Mouse (Mus musculus) midbrain, embryonic 12.5 days (tissue): ENCODE measurements at regions not wholly inside any gene's neighbourhood (a gene's known extent, or its start where the extent isn't known, plus 50 kb on each side); places are given as distances from the start of the nearest gene placed in this dataset.
A peak's percentile ranks its signal among the peaks of the same experiment; 100 is the strongest.

Experiments
- ATAC-seq: fragments of 200-750 bp; cut with Nextera tagmentation; 2 replicates; pipeline ENCODE4 v1.8.0; 2017; ENCODE audit warnings: low read depth, moderate TSS enrichment, moderate library complexity; ENCODE audit not compliant: low FRiP score
- H3K27ac ChIP-seq: fragments of 300-500 bp; sonication (generic); replicated peaks from 2 replicates; pipeline ENCODE4 v1.5.1; 2016; ENCODE audit warnings: mild to moderate bottlenecking
- H3K27me3 ChIP-seq: fragments of 300-500 bp; sonication (generic); 2 replicates; pipeline ENCODE4 v1.6.1; 2016; ENCODE audit warnings: mild to moderate bottlenecking
- H3K36me3 ChIP-seq: fragments of 300-500 bp; sonication (generic); 2 replicates; pipeline ENCODE4 v1.6.1; 2016
- H3K4me1 ChIP-seq: fragments of 300-500 bp; sonication (generic); 2 replicates; pipeline ENCODE4 v1.6.1; 2016
- H3K4me2 ChIP-seq: fragments of 300-500 bp; sonication (generic); replicated peaks from 2 replicates; pipeline ENCODE4 v1.6.1; 2016; ENCODE audit warnings: mild to moderate bottlenecking, moderate library complexity
- H3K4me3 ChIP-seq: fragments of 300-500 bp; sonication (generic); 2 replicates; pipeline ENCODE4 v1.5.1; 2016; ENCODE audit warnings: mild to moderate bottlenecking
- H3K9ac ChIP-seq: fragments of 300-500 bp; sonication (generic); replicated peaks from 2 replicates; pipeline ENCODE4 v1.6.1; 2016; ENCODE audit warnings: mild to moderate bottlenecking, moderate library complexity
- H3K9me3 ChIP-seq: fragments of 300-500 bp; sonication (generic); 2 replicates; pipeline ENCODE4 v1.6.1; 2016; ENCODE audit warnings: mild to moderate bottlenecking
- WGBS: fragments of 180-500 bp; shearing (Covaris S2); methylation state at CpG from one replicate; pipeline ENCODE4 v1.1.7; 2016; 5-methylcytosine and 5-hydroxymethylcytosine counted together

DNA sequence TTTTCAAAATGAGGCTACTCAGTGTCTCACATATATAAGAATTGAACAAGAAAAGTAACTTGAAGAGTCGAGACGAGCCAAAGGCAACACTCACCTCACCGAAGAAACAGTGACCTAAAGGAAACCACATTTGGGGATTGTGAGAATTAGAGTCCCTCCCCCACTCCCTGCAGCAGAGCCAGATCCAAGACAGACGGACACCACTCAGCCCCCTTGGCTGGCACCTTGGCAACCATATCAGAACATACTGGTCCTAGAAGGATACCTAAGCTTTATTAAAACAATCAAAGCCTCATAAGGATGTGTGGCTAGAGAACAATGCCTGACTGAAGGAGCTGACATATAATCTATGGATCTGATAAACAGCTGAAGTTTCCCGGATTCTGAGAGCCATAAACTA lies 112.5 kb downstream of the Atp6v1g3 start:
- H3K27me3 ChIP-seq, result no peaks in the 10 kb centered on the region
- no peak overlapping the region for H3K9ac ChIP-seq
- no peaks in the 10 kb centered on the region for H3K36me3 ChIP-seq
- H3K9me3 ChIP-seq, result no peaks in the 10 kb centered on the region
- ATAC-seq, result no peak
- H3K27ac ChIP-seq, result peak overlapping the region; percentile 80
- 66% methylated on average over 5 of the region's 5 CpGs for WGBS
- H3K4me2 ChIP-seq, result no peak overlapping the region
- H3K4me3 ChIP-seq, result no peak overlapping the region
- H3K4me1 ChIP-seq, result peaks cover 13% of the 10 kb centered on the region

DNA sequence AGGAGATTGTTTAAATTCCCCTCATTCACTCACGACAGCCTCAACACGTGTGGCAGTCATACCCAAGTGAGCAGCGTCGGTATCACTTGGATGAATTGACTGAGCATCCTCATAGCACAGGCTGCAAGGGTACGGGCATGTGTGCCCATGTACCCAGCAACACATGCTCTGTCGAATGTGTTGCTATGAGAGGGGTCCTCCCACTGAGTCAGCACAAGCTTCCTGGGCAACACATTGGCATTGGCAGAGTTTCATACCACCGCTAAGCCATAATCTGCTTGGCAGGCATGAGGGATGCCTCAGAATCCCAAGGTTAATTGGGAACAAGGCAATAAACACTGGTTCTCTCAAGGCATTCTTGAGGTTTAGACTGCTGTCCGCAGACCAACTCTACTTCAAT lies 115.1 kb downstream of the Atp6v1g3 start:
- ATAC-seq, result no peak
- Histone ChIP-seq H3K9ac (no peak overlapping the region), H3K9me3 (no peaks in the 10 kb centered on the region), H3K4me1 (peaks cover 13% of the 10 kb centered on the region), H3K4me2 (no peak overlapping the region), H3K36me3 (no peaks in the 10 kb centered on the region), H3K4me3 (no peak overlapping the region), H3K27ac (no peak overlapping the region), H3K27me3 (no peaks in the 10 kb centered on the region)
- WGBS, result 92% methylated on average over 8 of the region's 8 CpGs

DNA sequence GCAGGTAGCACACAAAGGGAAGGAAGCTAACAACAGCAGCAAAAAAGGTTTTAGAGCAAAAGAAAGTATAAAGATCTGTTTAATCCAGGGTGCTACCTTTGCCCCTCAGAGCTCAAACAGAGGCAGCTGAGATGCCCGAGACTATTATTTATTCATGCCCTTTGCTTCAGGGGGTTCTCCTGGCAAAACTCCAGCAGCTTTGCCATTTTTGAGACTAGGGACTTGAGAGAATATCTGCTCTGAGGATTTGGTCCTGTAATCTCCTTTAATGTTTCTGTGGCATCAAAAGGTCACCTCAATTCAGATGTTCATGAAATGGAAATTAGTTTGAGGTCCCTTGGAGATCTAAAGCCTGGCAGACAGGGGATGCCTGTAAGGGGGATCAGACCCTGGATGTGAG lies 116.1 kb downstream of the Atp6v1g3 start:
- 74% methylated on average over 1 of the region's 1 CpGs for WGBS
- H3K27ac ChIP-seq, result no peak overlapping the region
- no peaks in the 10 kb centered on the region for H3K9me3 ChIP-seq
- H3K4me1 ChIP-seq, result peaks cover 13% of the 10 kb centered on the region
- H3K9ac ChIP-seq, result no peak overlapping the region
- H3K27me3 ChIP-seq, result no peaks in the 10 kb centered on the region
- H3K36me3 ChIP-seq, result no peaks in the 10 kb centered on the region
- H3K4me3 ChIP-seq, result no peak overlapping the region
- ATAC-seq, result no peak
- H3K4me2 ChIP-seq, result no peak overlapping the region

DNA sequence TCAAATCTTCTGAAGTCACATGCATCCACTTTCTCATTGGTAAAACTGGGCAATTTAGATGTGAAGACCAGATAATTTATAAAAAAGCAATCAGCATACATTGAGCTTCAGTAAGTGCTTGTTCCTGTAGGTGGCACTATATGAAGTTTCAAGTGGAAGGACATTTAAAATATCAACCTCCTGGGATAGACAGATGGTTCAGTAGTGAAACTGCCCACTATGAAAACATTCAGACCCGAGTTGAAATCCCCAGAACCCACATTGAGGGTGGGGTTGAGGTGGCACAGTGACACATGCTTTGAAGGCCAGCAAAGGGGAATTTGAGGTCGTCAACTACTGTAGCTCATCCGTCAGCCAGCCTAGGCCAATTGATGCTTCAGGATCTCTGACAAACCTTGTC lies 145.1 kb downstream of the Atp6v1g3 start:
- Histone ChIP-seq H3K9ac (no peak overlapping the region), H3K27ac (no peak overlapping the region), H3K4me1 (peaks cover 4% of the 10 kb centered on the region; the same call in 1 of the 2 replicates), H3K9me3 (no peaks in the 10 kb centered on the region), H3K4me2 (no peak overlapping the region), H3K4me3 (no peak overlapping the region), H3K36me3 (no peaks in the 10 kb centered on the region), H3K27me3 (no peaks in the 10 kb centered on the region)
- 78% methylated on average over 3 of the region's 3 CpGs for WGBS
- ATAC-seq, result no peak

DNA sequence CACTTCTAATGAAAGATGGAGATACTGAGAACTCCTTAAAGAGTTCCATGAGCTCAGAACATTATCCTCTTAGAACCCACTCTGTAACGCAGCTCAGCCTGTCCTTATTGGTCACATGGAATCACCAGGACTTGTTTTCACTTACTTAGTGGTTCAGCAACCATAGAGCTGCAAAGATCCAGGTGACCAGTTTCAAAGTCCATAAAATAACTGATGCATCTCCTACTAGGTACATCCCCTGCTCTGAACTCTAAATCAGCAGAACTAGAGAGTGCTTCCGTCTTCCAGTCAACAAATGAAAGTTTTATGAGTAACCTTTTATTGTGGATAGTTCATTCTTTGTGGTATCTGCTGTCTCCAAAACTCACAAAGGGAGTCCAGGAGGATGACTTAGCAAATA lies 153.9 kb downstream of the Atp6v1g3 start:
- 81% methylated on average over 2 of the region's 2 CpGs for WGBS
- Histone ChIP-seq H3K9me3 (no peaks in the 10 kb centered on the region), H3K27ac (no peak overlapping the region), H3K9ac (no peak overlapping the region), H3K4me1 (no peaks in the 10 kb centered on the region), H3K4me3 (no peak overlapping the region), H3K27me3 (no peaks in the 10 kb centered on the region), H3K4me2 (no peak overlapping the region), H3K36me3 (no peaks in the 10 kb centered on the region)
- no peak for ATAC-seq
